Mouse (Mus musculus): Measurements from ENCODE around the gene Gm5767.

DNA sequence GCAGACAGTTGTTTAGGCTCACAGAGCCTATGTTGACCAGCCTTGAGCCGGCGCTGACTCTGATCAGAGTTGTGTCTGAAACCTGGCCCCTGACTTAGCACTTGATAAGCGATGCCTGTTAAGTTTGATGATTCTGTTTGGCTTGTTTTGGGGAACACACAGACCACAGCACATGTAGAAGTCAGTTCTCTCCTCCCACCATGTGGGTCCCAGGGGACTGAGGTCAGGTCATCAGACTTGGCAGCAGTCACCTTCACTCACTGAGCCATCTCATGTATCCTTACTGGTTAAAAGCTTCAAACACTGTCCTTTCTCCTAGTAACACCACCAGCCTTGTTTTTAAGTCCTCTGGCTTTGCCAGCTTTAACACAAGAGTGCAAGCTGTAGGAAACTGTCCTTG lies 30.6 kb upstream of the Gm5767 start:
- TF ChIP-seq CTCF (conservative IDR thresholded peaks at IDR 0.05; ENCODE audit: insufficient read depth, insufficient read length, low read depth, low read length): no peak
- no peak for TF ChIP-seq POLR2A (IDR thresholded peaks at IDR 0.05; ENCODE audit: low read depth, low read length)
